Mouse (Mus musculus) testis, adult 2 months (tissue): ENCODE data around the gene Casp2. TPM values are rescaled to one million over a fixed set of nuclear protein-coding genes. Genes with fewer than 3 reads are reported as not detected.

Experiments
- H3K27ac ChIP-seq: fragments of 200-500 bp; 2 replicates; pipeline ENCODE4 v1.5.1; 2012; ENCODE audit warnings: low read depth, low read length; ENCODE audit not compliant: control insufficient read depth, insufficient read depth
- H3K27me3 ChIP-seq: fragments of 200-500 bp; 2 replicates; pipeline ENCODE4 v1.6.1; 2012; ENCODE audit warnings: mild to moderate bottlenecking, low read length, moderate library complexity; ENCODE audit not compliant: control insufficient read depth, insufficient read depth
- H3K36me3 ChIP-seq: fragments of 200-500 bp; 2 replicates; pipeline ENCODE4 v1.6.1; 2012; ENCODE audit warnings: mild to moderate bottlenecking, low read length; ENCODE audit not compliant: control insufficient read depth, insufficient read depth
- H3K4me1 ChIP-seq: fragments of 200-500 bp; 2 replicates; pipeline ENCODE4 v1.6.1; 2012; ENCODE audit warnings: low read length; ENCODE audit not compliant: control insufficient read depth, insufficient read depth
- H3K4me3 ChIP-seq: fragments of 200-500 bp; 2 replicates; pipeline ENCODE4 v1.5.1; 2012; ENCODE audit warnings: low read depth, mild to moderate bottlenecking, low read length, moderate library complexity, mixed read lengths; ENCODE audit not compliant: control insufficient read depth
- CTCF ChIP-seq: fragments of 200-500 bp; IDR thresholded peaks from 2 replicates; pipeline ENCODE4 v1.5.1; 2012; ENCODE audit warnings: low read depth, mild to moderate bottlenecking, inconsistent platforms, low read length, moderate library complexity; ENCODE audit not compliant: control insufficient read depth, insufficient read depth, insufficient replicate concordance
- POLR2A ChIP-seq: fragments of 200-500 bp; IDR thresholded peaks from 2 replicates; pipeline ENCODE4 v1.6.1; 2012; ENCODE audit warnings: low read depth, mild to moderate bottlenecking, inconsistent platforms, low read length, moderate library complexity; ENCODE audit not compliant: control insufficient read depth
- polyA plus RNA-seq: library from polyadenylated mRNA; depleted of rRNA; stranded (reverse); fragments of >200 nt; gene quantifications from 2 replicates; pipeline ENCODE4 v1.2.3, GENCODE M21; 2012

The Casp2 gene
- polyA plus RNA-seq, 1 experiment, result 10.4 TPM

- Histone ChIP-seq H3K27me3 (no peaks in the 10 kb centered on the region), H3K27ac (no peak overlapping the region), H3K4me1 (no peaks in the 10 kb centered on the region), H3K36me3 (no peaks in the 10 kb centered on the region; the same call in 1 of the 2 replicates), H3K4me3 (no peak overlapping the region)
- TF ChIP-seq POLR2A, result no peak
- TF ChIP-seq CTCF, result no peak
Measured at GRCm38 (mm10) chr6:42310427-42311053, 45.8 kb downstream of the Casp2 start.

- no peaks in the 10 kb centered on the region for H3K4me1 ChIP-seq
- H3K27ac ChIP-seq, result no peak overlapping the region
- TF ChIP-seq CTCF (no peak), POLR2A (no peak)
- H3K36me3 ChIP-seq, result no peaks in the 10 kb centered on the region; the same call in 1 of the 2 replicates
- no peak overlapping the region for H3K4me3 ChIP-seq
- H3K27me3 ChIP-seq, result no peaks in the 10 kb centered on the region
Measured at GRCm38 (mm10) chr6:42318293-42318692, 53.5 kb downstream of the Casp2 start.

GRCm38 (mm10) chr6:42323371-42324066, 58.7 kb downstream of the Casp2 start:
- H3K27ac ChIP-seq, result no peak overlapping the region
- H3K27me3 ChIP-seq, result peaks cover 4% of the 10 kb centered on the region; the same call in 1 of the 2 replicates
- peaks cover 4% of the 10 kb centered on the region for H3K4me1 ChIP-seq
- H3K36me3 ChIP-seq, result no peaks in the 10 kb centered on the region
- H3K4me3 ChIP-seq, result peak overlapping the region; percentile 80
- TF ChIP-seq CTCF (no peak), POLR2A (no peak)

- Histone ChIP-seq H3K27me3 (peaks cover 4% of the 10 kb centered on the region; the same call in 1 of the 2 replicates), H3K27ac (no peak overlapping the region), H3K36me3 (no peaks in the 10 kb centered on the region), H3K4me3 (peak overlapping the region; percentile 80), H3K4me1 (peaks cover 4% of the 10 kb centered on the region)
- no peak for TF ChIP-seq CTCF
- TF ChIP-seq POLR2A, result no peak
Measured at GRCm38 (mm10) chr6:42324067-42324481, 59.3 kb downstream of the Casp2 start.

GRCm38 (mm10) chr6:42324482-42325267, 59.9 kb downstream of the Casp2 start, which contains the start of gene Fam131b:
Fam131b (minus strand) TSS chr6:42324643.
- peaks cover 4% of the 10 kb centered on the region; the same call in 1 of the 2 replicates for H3K27me3 ChIP-seq
- H3K27ac ChIP-seq, result no peak within 1 kb of the TSS
- H3K36me3 ChIP-seq, result no peaks in the 10 kb centered on the region
- H3K4me1 ChIP-seq, result peaks cover 4% of the 10 kb centered on the region
- TF ChIP-seq CTCF (no peak), POLR2A (no peak)
- H3K4me3 ChIP-seq, result peak within 1 kb of the TSS; percentile 80

- Histone ChIP-seq H3K4me1 (peaks cover 4% of the 10 kb centered on the region), H3K36me3 (no peaks in the 10 kb centered on the region), H3K27me3 (peaks cover 4% of the 10 kb centered on the region; the same call in 1 of the 2 replicates), H3K4me3 (peak overlapping the region; percentile 80), H3K27ac (no peak overlapping the region)
- no peak for TF ChIP-seq POLR2A
- peak; percentile 80; the same call in 1 of the 2 replicates for TF ChIP-seq CTCF
Measured at GRCm38 (mm10) chr6:42325268-42325609, 60.5 kb downstream of the Casp2 start.

GRCm38 (mm10) chr6:42326509-42326908, 61.7 kb downstream of the Casp2 start:
- Histone ChIP-seq H3K27me3 (peaks cover 4% of the 10 kb centered on the region; the same call in 1 of the 2 replicates), H3K27ac (no peak overlapping the region), H3K4me3 (no peak overlapping the region), H3K4me1 (peaks cover 4% of the 10 kb centered on the region), H3K36me3 (no peaks in the 10 kb centered on the region)
- no peak for TF ChIP-seq CTCF
- TF ChIP-seq POLR2A, result no peak
